Mouse (Mus musculus) small intestine, adult 2 months (tissue): ENCODE results near the gene Idh3b. TPM values are rescaled to one million over a fixed set of nuclear protein-coding genes. Genes with fewer than 3 reads are reported as not detected.

Experiments
- H3K27ac ChIP-seq: fragments of 200-500 bp; 2 replicates; pipeline ENCODE4 v1.5.1; 2012; ENCODE audit warnings: low read depth, low read length, control low read depth, inconsistent platforms; ENCODE audit not compliant: insufficient read depth
- H3K27me3 ChIP-seq: fragments of 200-500 bp; 2 replicates; pipeline ENCODE4 v1.6.1; 2012; ENCODE audit warnings: mild to moderate bottlenecking, moderate library complexity, low read length, inconsistent platforms; ENCODE audit not compliant: control insufficient read depth, insufficient read depth
- H3K36me3 ChIP-seq: fragments of 200-500 bp; 2 replicates; pipeline ENCODE4 v1.6.1; 2012; ENCODE audit warnings: mild to moderate bottlenecking, low read length, control low read depth, inconsistent platforms; ENCODE audit not compliant: control insufficient read depth, insufficient read depth
- H3K4me1 ChIP-seq: fragments of 200-500 bp; 2 replicates; pipeline ENCODE4 v1.6.1; 2012; ENCODE audit warnings: low read length, inconsistent platforms, mixed read lengths; ENCODE audit not compliant: control insufficient read depth, insufficient read depth, insufficient read length
- H3K4me3 ChIP-seq: fragments of 200-500 bp; 2 replicates; pipeline ENCODE4 v1.5.1; 2012; ENCODE audit warnings: low read depth, mild to moderate bottlenecking, control low read depth, inconsistent platforms, low read length, moderate library complexity
- CTCF ChIP-seq: fragments of 200-500 bp; IDR thresholded peaks from 2 replicates; pipeline ENCODE4 v1.5.1; 2012; ENCODE audit warnings: low read depth, mild to moderate bottlenecking, control low read depth, inconsistent platforms, low read length, moderate library complexity, mixed read lengths; ENCODE audit not compliant: insufficient replicate concordance, insufficient read length; ENCODE audit errors: extremely low read depth
- POLR2A ChIP-seq: fragments of 200-500 bp; IDR thresholded peaks from 2 replicates; pipeline ENCODE4 v1.6.1; 2012; ENCODE audit warnings: low read depth, mild to moderate bottlenecking, control low read depth, inconsistent platforms, low read length, moderate library complexity
- WGBS: fragments of 180-500 bp; shearing (Covaris S2); methylation state at CpG from one replicate; pipeline ENCODE4 v1.1.7; 2018; 5-methylcytosine and 5-hydroxymethylcytosine counted together
- polyA plus RNA-seq: library from polyadenylated mRNA; depleted of rRNA; stranded (reverse); fragments of >200 nt; gene quantifications from 2 replicates; pipeline ENCODE4 v1.2.3, GENCODE M21; 2012; rRNA removed

Idh3b gene
- polyA plus RNA-seq, 1 experiment, result 242 TPM

GRCm38 (mm10) chr2:130261914-130262313 lies 22.4 kb downstream of the Idh3b start:
- TF ChIP-seq CTCF (no peak), POLR2A (no peak)
- H3K4me1 ChIP-seq, result no peaks in the 10 kb centered on the region
- H3K36me3 ChIP-seq, result no peaks in the 10 kb centered on the region
- no peak overlapping the region for H3K4me3 ChIP-seq
- no peaks in the 10 kb centered on the region for H3K27me3 ChIP-seq
- 35% methylated on average over 2 of the region's 2 CpGs for WGBS
- no peak overlapping the region for H3K27ac ChIP-seq

GRCm38 (mm10) chr2:130260822-130261221 lies 23.5 kb downstream of the Idh3b start:
- Histone ChIP-seq H3K4me1 (no peaks in the 10 kb centered on the region), H3K4me3 (no peak overlapping the region), H3K36me3 (no peaks in the 10 kb centered on the region), H3K27ac (no peak overlapping the region), H3K27me3 (no peaks in the 10 kb centered on the region)
- TF ChIP-seq CTCF, result no peak
- no peak for TF ChIP-seq POLR2A
- WGBS, result 59% methylated on average over 4 of the region's 4 CpGs

GRCm38 (mm10) chr2:130256762-130257161 lies 27.6 kb downstream of the Idh3b start:
- 74% methylated on average over 4 of the region's 4 CpGs for WGBS
- Histone ChIP-seq H3K4me3 (no peak overlapping the region), H3K27ac (no peak overlapping the region), H3K36me3 (no peaks in the 10 kb centered on the region), H3K27me3 (no peaks in the 10 kb centered on the region), H3K4me1 (no peaks in the 10 kb centered on the region)
- TF ChIP-seq CTCF (no peak), POLR2A (no peak)

- no peak for TF ChIP-seq CTCF
- no peak for TF ChIP-seq POLR2A
- no peaks in the 10 kb centered on the region for H3K36me3 ChIP-seq
- no peak overlapping the region for H3K27ac ChIP-seq
- H3K27me3 ChIP-seq, result no peaks in the 10 kb centered on the region
- H3K4me3 ChIP-seq, result no peak overlapping the region
- H3K4me1 ChIP-seq, result no peaks in the 10 kb centered on the region
- whole genome bisulfite sequencing, result 55% methylated on average over 7 of the region's 7 CpGs
Observed at GRCm38 (mm10) chr2:130248226-130248625, 36.1 kb downstream of the Idh3b start.

GRCm38 (mm10) chr2:130246912-130247311 lies 37.4 kb downstream of the Idh3b start:
- WGBS, result 45% methylated on average over 9 of the region's 9 CpGs
- Histone ChIP-seq H3K36me3 (no peaks in the 10 kb centered on the region), H3K27me3 (no peaks in the 10 kb centered on the region), H3K4me1 (no peaks in the 10 kb centered on the region), H3K27ac (no peak overlapping the region), H3K4me3 (no peak overlapping the region)
- no peak for TF ChIP-seq CTCF

Other genes starting within 250 kb of the Idh3b start
- gene Tgm6, start 172.1 kb downstream of the Idh3b start, polyA plus RNA-seq, result not detected in 2 replicates
- gene Snrpb, start 105.1 kb downstream of the Idh3b start, polyA plus RNA-seq, result 126 and 223 TPM in 2 replicates
- gene Tmc2, start 89.4 kb downstream of the Idh3b start, polyA plus RNA-seq, result not detected in 2 replicates
- gene Nop56, start 10.1 kb downstream of the Idh3b start, polyA plus RNA-seq, result 15.5 and 15.8 TPM in 2 replicates
- 1.2 and 1.3 TPM in 2 replicates for gene Ebf4, start 10.6 kb upstream of the Idh3b start, polyA plus RNA-seq
- 2.2 and 2.9 TPM in 2 replicates for gene Cpxm1, start 113.0 kb upstream of the Idh3b start, polyA plus RNA-seq
- gene Gm28372, start 120.7 kb upstream of the Idh3b start, polyA plus RNA-seq, result not detected in 2 replicates
- gene 1700020A23Rik, start 120.7 kb upstream of the Idh3b start, polyA plus RNA-seq, result not detected in 2 replicates
- gene Tmem239, start 121.9 kb upstream of the Idh3b start, polyA plus RNA-seq, result not detected in 2 replicates
- 22.5 and 38.8 TPM in 2 replicates for gene Vps16, start 139.8 kb upstream of the Idh3b start, polyA plus RNA-seq
- 8.5 and 11.6 TPM in 2 replicates for gene Pced1a, start 140.2 kb upstream of the Idh3b start, polyA plus RNA-seq
- 15.0 and 21.8 TPM in 2 replicates for gene Ptpra, start 165.7 kb upstream of the Idh3b start, polyA plus RNA-seq